Comparison of ENCODE assay signal across 22 mouse cellular contexts in genomic region chr9:122446387-122447105, GRCm38 (mm10).
DNase-seq lines count a peak whose midpoint lies in the region; ATAC-seq and TF ChIP-seq lines count a peak whose summit lies in the region.
"Had no signal": no experiment of that assay in that cellular context is flagged by ENCODE, and none has a peak within 500 bp of the region (broad histone marks: within the 10 kb centered on the region; RNA-seq: fewer than 3 reads in every experiment).

No protein-coding gene starts in this region.

- peak; percentile 20 for TF ChIP-seq CTCF in heart, postnatal 0 days (IDR thresholded peaks at IDR 0.05; ENCODE audit: low read depth)
- peak; percentile 37 for TF ChIP-seq CTCF in lung, embryonic 14.5 days (IDR thresholded peaks at IDR 0.05; ENCODE audit: low read depth)
- TF ChIP-seq CTCF in CH12.LX (conservative IDR thresholded peaks at IDR 0.05 in 1 of 2, IDR thresholded peaks at IDR 0.05 in 1 of 2; ENCODE audit: low read depth in 2 of 2, low read length in 2 of 2) = peak; percentile 12 to 58; a peak in 2 of 4 replicates

- no peak for TF ChIP-seq EP300 in heart, postnatal 0 days (IDR thresholded peaks at IDR 0.05; ENCODE audit: low read depth)
- no peak for TF ChIP-seq EP300 in CH12.LX (IDR thresholded peaks at IDR 0.05; ENCODE audit: low read length)

- in situ Hi-C loops in CH12.LX (cut with MboI; ENCODE audit: low pct_ligation_motif_present, low pct_unique_long_range_greater_than_20kb, low sequenced_read_pairs) = no loop called here

- dilution Hi-C loops in CH12.LX (cut with MboI; ENCODE audit: extremely low pct_ligation_motif_present, extremely low pct_unique_long_range_greater_than_20kb, low sequenced_read_pairs) = no loop called here

- ATAC-seq in heart, postnatal 0 days (ENCODE audit: insufficient read depth, low read depth) = no peak
- no peak for ATAC-seq in lung, embryonic 14.5 days (ENCODE audit: insufficient read depth)
- no peak for ATAC-seq in forebrain, embryonic 14.5 days
- ATAC-seq: forebrain, embryonic 13.5 days; inflammation-experienced regulatory T-cells, adult 6 months had no signal

- peak; percentile 29 for TF ChIP-seq RAD21 in CH12.LX (IDR thresholded peaks at IDR 0.05; ENCODE audit: low read depth, low read length)

- H3K4me1 ChIP-seq in heart, postnatal 0 days (ENCODE audit: control insufficient read depth, insufficient read depth) = no peaks in the 10 kb centered on the region
- H3K4me1 ChIP-seq in heart, embryonic 10.5 days = 0 out of 2 replicates have a peak, but pooled peaks cover 4% of the 10 kb centered on the region
- H3K4me1 ChIP-seq in lung, embryonic 14.5 days (ENCODE audit: insufficient read depth) = no peaks in the 10 kb centered on the region
- peaks cover 0 to 8% of the 10 kb centered on the region in 2 experiments; a peak in 2 of 4 replicates for H3K4me1 ChIP-seq in CH12.LX (ENCODE audit: control insufficient read depth in 1 of 2, insufficient read depth in 2 of 2)
- H3K4me1 ChIP-seq in forebrain, embryonic 14.5 days (ENCODE audit: control insufficient read depth, insufficient read depth, low read length) = no peaks in the 10 kb centered on the region
- H3K4me1 ChIP-seq: forebrain, embryonic 13.5 days; heart, embryonic 15.5 days; hindbrain, embryonic 10.5 days; kidney, embryonic 15.5 days; limb, embryonic 10.5 days; liver, embryonic 13.5 days; midbrain, embryonic 10.5 days; neural tube, embryonic 15.5 days had no signal

- no peaks in the 10 kb centered on the region for H3K79me2 ChIP-seq in CH12.LX (replicated peaks; ENCODE audit: control insufficient read depth, extremely low read depth, insufficient read depth, poor library complexity, severe bottlenecking)

- H3K9ac ChIP-seq in heart, postnatal 0 days (replicated peaks; ENCODE audit: low read depth, low read length) = no peak overlapping the region
- H3K9ac ChIP-seq in lung, embryonic 14.5 days = no peak overlapping the region
- no peak overlapping the region for H3K9ac ChIP-seq in CH12.LX (ENCODE audit: insufficient read depth, low read depth)
- no peak overlapping the region for H3K9ac ChIP-seq in forebrain, embryonic 14.5 days (ENCODE audit: low read length)
- H3K9ac ChIP-seq: forebrain, embryonic 13.5 days; heart, embryonic 15.5 days; kidney, embryonic 15.5 days; liver, embryonic 13.5 days; neural tube, embryonic 15.5 days had no signal

- DNase-seq in heart, postnatal 0 days (ENCODE audit: low spot score) = no peak
- DNase-seq in heart, embryonic 10.5 days (ENCODE audit: low spot score) = no peak
- peak; percentile 21 for DNase-seq in lung, embryonic 14.5 days
- no peak for DNase-seq in lung, postnatal 4 days
- DNase-seq in CH12.LX (ENCODE audit: extremely low read depth) (no peak), adipocyte (ENCODE audit: low spot score) (peak; percentile 28)
- no peak for DNase-seq in ovary, postnatal 36 days (ENCODE audit: low spot score)
- no peak for DNase-seq in forebrain, embryonic 14.5 days (ENCODE audit: low spot score)
- DNase-seq: adrenal gland, postnatal 36 days; cerebellum, adult 9-10 months; liver, embryonic 13.5 days; lung, postnatal 14 days; spleen, adult 18-20 months had no signal

- no peaks in the 10 kb centered on the region for H3K9me3 ChIP-seq in heart, postnatal 0 days (replicated peaks; ENCODE audit: control insufficient read depth, low read length)
- no peaks in the 10 kb centered on the region for H3K9me3 ChIP-seq in heart, embryonic 10.5 days
- H3K9me3 ChIP-seq in lung, embryonic 14.5 days (ENCODE audit: low read depth, low read length) = no peaks in the 10 kb centered on the region
- no peaks in the 10 kb centered on the region for H3K9me3 ChIP-seq in CH12.LX (replicated peaks; ENCODE audit: low read length)
- H3K9me3 ChIP-seq in forebrain, embryonic 14.5 days (replicated peaks; ENCODE audit: control insufficient read depth, low read length) = no peaks in the 10 kb centered on the region
- H3K9me3 ChIP-seq: forebrain, embryonic 13.5 days; heart, embryonic 15.5 days; hindbrain, embryonic 10.5 days; kidney, embryonic 15.5 days; limb, embryonic 10.5 days; liver, embryonic 13.5 days; midbrain, embryonic 10.5 days; neural tube, embryonic 15.5 days had no signal

- H3K27ac ChIP-seq in heart, postnatal 0 days (ENCODE audit: low read depth) = no peak overlapping the region
- H3K27ac ChIP-seq in heart, embryonic 10.5 days = no peak overlapping the region
- H3K27ac ChIP-seq in lung, embryonic 14.5 days (ENCODE audit: low read depth) = no peak overlapping the region
- H3K27ac ChIP-seq in CH12.LX (ENCODE audit: insufficient read depth, low read depth) = no peak overlapping the region
- H3K27ac ChIP-seq in forebrain, embryonic 14.5 days (ENCODE audit: low read depth, low read length) = no peak overlapping the region
- H3K27ac ChIP-seq: forebrain, embryonic 13.5 days; heart, embryonic 15.5 days; hindbrain, embryonic 10.5 days; kidney, embryonic 15.5 days; limb, embryonic 10.5 days; liver, embryonic 13.5 days; midbrain, embryonic 10.5 days; neural tube, embryonic 15.5 days had no signal

- no peak overlapping the region for H3K4me2 ChIP-seq in heart, postnatal 0 days (ENCODE audit: low read depth, low read length)
- H3K4me2 ChIP-seq in lung, embryonic 14.5 days = no peak overlapping the region
- H3K4me2 ChIP-seq in CH12.LX (ENCODE audit: insufficient read depth, low read depth, poor library complexity, severe bottlenecking) = no peak overlapping the region
- no peak overlapping the region for H3K4me2 ChIP-seq in forebrain, embryonic 14.5 days (ENCODE audit: low read length)
- H3K4me2 ChIP-seq: forebrain, embryonic 13.5 days; heart, embryonic 15.5 days; kidney, embryonic 15.5 days; liver, embryonic 13.5 days; neural tube, embryonic 15.5 days had no signal

- no peak overlapping the region for H3K4me3 ChIP-seq in heart, postnatal 0 days (ENCODE audit: low read depth, low read length)
- H3K4me3 ChIP-seq in heart, embryonic 10.5 days = no peak overlapping the region
- H3K4me3 ChIP-seq in lung, embryonic 14.5 days (ENCODE audit: low read depth, low read length) = no peak overlapping the region
- no peak overlapping the region for H3K4me3 ChIP-seq in CH12.LX (replicated peaks in 1 of 3; ENCODE audit: low read depth in 2 of 3, low read length in 2 of 3, poor library complexity in 1 of 3)
- no peak overlapping the region for H3K4me3 ChIP-seq in forebrain, embryonic 14.5 days (ENCODE audit: low read depth, low read length)
- H3K4me3 ChIP-seq: forebrain, embryonic 13.5 days; heart, embryonic 15.5 days; hindbrain, embryonic 10.5 days; kidney, embryonic 15.5 days; limb, embryonic 10.5 days; liver, embryonic 13.5 days; midbrain, embryonic 10.5 days; myocyte; neural tube, embryonic 15.5 days had no signal

- no peaks in the 10 kb centered on the region for H3K27me3 ChIP-seq in heart, postnatal 0 days (ENCODE audit: control insufficient read depth, insufficient read depth, low read length)
- no peaks in the 10 kb centered on the region for H3K27me3 ChIP-seq in heart, embryonic 10.5 days (ENCODE audit: insufficient read depth, poor library complexity, severe bottlenecking)
- no peaks in the 10 kb centered on the region for H3K27me3 ChIP-seq in lung, embryonic 14.5 days (ENCODE audit: insufficient read depth, low read length)
- H3K27me3 ChIP-seq in CH12.LX (replicated peaks) = no peaks in the 10 kb centered on the region
- no peaks in the 10 kb centered on the region for H3K27me3 ChIP-seq in forebrain, embryonic 14.5 days (replicated peaks; ENCODE audit: control insufficient read depth, insufficient read depth, low read length)
- H3K27me3 ChIP-seq: forebrain, embryonic 13.5 days; heart, embryonic 15.5 days; kidney, embryonic 15.5 days; liver, embryonic 13.5 days; neural tube, embryonic 15.5 days had no signal

- no peak for TF ChIP-seq POLR2A in CH12.LX (IDR thresholded peaks at IDR 0.05; ENCODE audit: low read depth, low read length)

- 51% methylated on average over 5 of the region's 5 CpGs for WGBS in heart, postnatal 0 days
- 71% methylated on average over 5 of the region's 5 CpGs for WGBS in heart, embryonic 10.5 days
- WGBS in lung, embryonic 14.5 days = 57% methylated on average over 5 of the region's 5 CpGs
- 77% methylated on average over 5 of the region's 5 CpGs for WGBS in forebrain, embryonic 14.5 days

- no peaks in the 10 kb centered on the region for H3K36me3 ChIP-seq in heart, postnatal 0 days (replicated peaks; ENCODE audit: control insufficient read depth, insufficient read depth, low read length)
- no peaks in the 10 kb centered on the region for H3K36me3 ChIP-seq in heart, embryonic 10.5 days
- H3K36me3 ChIP-seq in lung, embryonic 14.5 days (ENCODE audit: insufficient read depth) = no peaks in the 10 kb centered on the region
- H3K36me3 ChIP-seq in CH12.LX (replicated peaks in 1 of 2; ENCODE audit: control insufficient read depth in 1 of 2, insufficient read depth in 1 of 2, low read length in 1 of 2) = no peaks in the 10 kb centered on the region
- H3K36me3 ChIP-seq in forebrain, embryonic 14.5 days (ENCODE audit: control insufficient read depth, insufficient read depth, low read length) = no peaks in the 10 kb centered on the region
- H3K36me3 ChIP-seq: heart, embryonic 15.5 days; hindbrain, embryonic 10.5 days; kidney, embryonic 15.5 days; limb, embryonic 10.5 days; liver, embryonic 13.5 days; midbrain, embryonic 10.5 days; neural tube, embryonic 15.5 days had no signal

TF ChIP-seq in CH12.LX, 34 proteins besides CTCF, POLR2A, EP300 and RAD21 (continues in another document):
- no peak for TF ChIP-seq TCF12 (IDR thresholded peaks at IDR 0.05; ENCODE audit: low read depth, low read length)
- no peak for TF ChIP-seq GABPA (IDR thresholded peaks at IDR 0.05; ENCODE audit: insufficient replicate concordance, low read depth, low read length)
- no peak for TF ChIP-seq POLR2AphosphoS2 (IDR thresholded peaks at IDR 0.05; ENCODE audit: low read depth, low read length)
- TF ChIP-seq TBP (conservative IDR thresholded peaks at IDR 0.05; ENCODE audit: low read depth, low read length) = no peak
- no peak for TF ChIP-seq NELFE (IDR thresholded peaks at IDR 0.05; ENCODE audit: low read depth, low read length)
- no peak for TF ChIP-seq NRF1 (IDR thresholded peaks at IDR 0.05; ENCODE audit: low read depth, low read length)
- no peak for TF ChIP-seq MXI1 (IDR thresholded peaks at IDR 0.05; ENCODE audit: low read depth, low read length)
- TF ChIP-seq ZC3H11A (IDR thresholded peaks at IDR 0.05; ENCODE audit: low read depth, low read length) = no peak
- TF ChIP-seq SIN3A (IDR thresholded peaks at IDR 0.05; ENCODE audit: low read length) = no peak
- no peak for TF ChIP-seq USF2 (conservative IDR thresholded peaks at IDR 0.05; ENCODE audit: low read depth, low read length)
- TF ChIP-seq ZMIZ1 (IDR thresholded peaks at IDR 0.05; ENCODE audit: low read depth, low read length) = no peak
- TF ChIP-seq ELF1 (IDR thresholded peaks at IDR 0.05; ENCODE audit: low read depth, low read length) = no peak
- no peak for TF ChIP-seq BHLHE40 (IDR thresholded peaks at IDR 0.05; ENCODE audit: low read depth, low read length)
- TF ChIP-seq E2F4 (IDR thresholded peaks at IDR 0.05; ENCODE audit: insufficient replicate concordance, low read depth, low read length) = no peak
- TF ChIP-seq CHD1 (IDR thresholded peaks at IDR 0.05; ENCODE audit: low read depth, low read length) = no peak
- no peak for TF ChIP-seq JUND (conservative IDR thresholded peaks at IDR 0.05; ENCODE audit: low read depth, low read length)

Comparison
In these comparisons a context has a peak if more than half of its experiments do, and no peak if none do; other contexts are left out.
1. DNase-seq: peak in lung, embryonic 14.5 days (single experiment) and adipocyte (single experiment); none in heart, postnatal 0 days (single experiment), heart, embryonic 10.5 days (single experiment), lung, postnatal 4 days (0 of 2), CH12.LX (single experiment), ovary, postnatal 36 days (single experiment) and forebrain, embryonic 14.5 days (single experiment).
2. Peak in every context shown above with its lines, with median percentiles within 50 percentile points of each other: CTCF ChIP-seq.